Mouse (Mus musculus): ENCODE measurements at regions not wholly inside any gene's neighbourhood (a gene's known extent, or its start where the extent isn't known, plus 50 kb on each side); places are given as distances from the start of the nearest gene placed in this dataset.

- Histone ChIP-seq H3K9ac (ENCODE audit: insufficient read depth, low read depth) (no peak overlapping the region), H3K9me3 (replicated peaks; ENCODE audit: low read length) (no peaks in the 10 kb centered on the region), H3K27ac (ENCODE audit: insufficient read depth, low read depth) (no peak overlapping the region), H3K4me2 (ENCODE audit: insufficient read depth, low read depth, poor library complexity, severe bottlenecking) (no peak overlapping the region), H3K4me1 (ENCODE audit: control insufficient read depth in 1 of 2, insufficient read depth in 2 of 2) (no peaks in the 10 kb centered on the region), H3K4me3 (replicated peaks in 1 of 3; ENCODE audit: low read depth in 2 of 3, low read length in 2 of 3, poor library complexity in 1 of 3) (no peak overlapping the region), H3K36me3 (replicated peaks in 1 of 2; ENCODE audit: control insufficient read depth in 1 of 2, insufficient read depth in 1 of 2, low read length in 1 of 2) (no peaks in the 10 kb centered on the region), H3K79me2 (replicated peaks; ENCODE audit: control insufficient read depth, extremely low read depth, insufficient read depth, poor library complexity, severe bottlenecking) (no peaks in the 10 kb centered on the region), H3K27me3 (replicated peaks) (no peaks in the 10 kb centered on the region)
- DNase-seq (ENCODE audit: extremely low read depth), result no peak
- TF ChIP-seq UBTF (IDR thresholded peaks at IDR 0.05; ENCODE audit: low read depth, low read length) (no peak), NRF1 (IDR thresholded peaks at IDR 0.05; ENCODE audit: low read depth, low read length) (no peak), HCFC1 (IDR thresholded peaks at IDR 0.05; ENCODE audit: low read depth, low read length) (no peak), EP300 (IDR thresholded peaks at IDR 0.05; ENCODE audit: low read length) (no peak), MAZ (IDR thresholded peaks at IDR 0.05; ENCODE audit: low read depth, low read length) (no peak)
- dilution Hi-C loops (cut with MboI; ENCODE audit: extremely low pct_ligation_motif_present, extremely low pct_unique_long_range_greater_than_20kb, low sequenced_read_pairs) (no loop called here), in situ Hi-C loops (cut with MboI; ENCODE audit: low pct_ligation_motif_present, low pct_unique_long_range_greater_than_20kb, low sequenced_read_pairs) (no loop called here)
Observed at GRCm38 (mm10) chr6:59139702-59140101, 69.0 kb upstream of the Tigd2 start.

DNA sequence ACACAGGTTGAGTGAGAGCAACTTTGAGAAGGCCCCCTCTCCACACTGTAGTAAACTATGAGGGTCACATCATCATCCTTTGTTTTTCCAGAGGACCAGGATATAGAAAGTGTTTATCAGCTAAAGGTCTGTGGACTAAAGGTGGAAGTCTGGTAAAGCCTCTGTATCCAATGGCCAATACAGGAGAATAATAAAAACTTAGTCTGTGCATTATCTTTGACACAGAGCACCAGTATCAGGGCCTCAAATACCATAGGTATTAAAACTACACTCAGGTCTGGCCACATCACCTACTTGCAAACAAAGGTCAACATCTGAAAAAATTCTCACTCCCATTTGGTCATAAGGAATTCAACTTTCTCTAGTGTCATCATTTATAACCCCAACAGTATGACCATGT, 66.6 kb upstream of the Tigd2 start:
- Histone ChIP-seq H3K4me3 (replicated peaks in 1 of 3; ENCODE audit: low read depth in 2 of 3, low read length in 2 of 3, poor library complexity in 1 of 3) (no peak overlapping the region), H3K36me3 (replicated peaks in 1 of 2; ENCODE audit: control insufficient read depth in 1 of 2, insufficient read depth in 1 of 2, low read length in 1 of 2) (no peaks in the 10 kb centered on the region), H3K9me3 (replicated peaks; ENCODE audit: low read length) (no peaks in the 10 kb centered on the region), H3K4me1 (ENCODE audit: control insufficient read depth in 1 of 2, insufficient read depth in 2 of 2) (no peaks in the 10 kb centered on the region), H3K79me2 (replicated peaks; ENCODE audit: control insufficient read depth, extremely low read depth, insufficient read depth, poor library complexity, severe bottlenecking) (no peaks in the 10 kb centered on the region), H3K27ac (ENCODE audit: insufficient read depth, low read depth) (no peak overlapping the region), H3K9ac (ENCODE audit: insufficient read depth, low read depth) (no peak overlapping the region), H3K27me3 (replicated peaks) (no peaks in the 10 kb centered on the region), H3K4me2 (ENCODE audit: insufficient read depth, low read depth, poor library complexity, severe bottlenecking) (no peak overlapping the region)
- dilution Hi-C loops (cut with MboI; ENCODE audit: extremely low pct_ligation_motif_present, extremely low pct_unique_long_range_greater_than_20kb, low sequenced_read_pairs), result no loop called here
- TF ChIP-seq POLR2AphosphoS2 (IDR thresholded peaks at IDR 0.05; ENCODE audit: low read depth, low read length) (no peak), ZNF384 (IDR thresholded peaks at IDR 0.05; ENCODE audit: low read depth, low read length) (no peak), EP300 (IDR thresholded peaks at IDR 0.05; ENCODE audit: low read length) (no peak), USF1 (IDR thresholded peaks at IDR 0.05; ENCODE audit: low read depth, low read length) (no peak), POLR2A (IDR thresholded peaks at IDR 0.05; ENCODE audit: low read depth, low read length) (no peak), MYC (IDR thresholded peaks at IDR 0.05; ENCODE audit: low read depth, low read length) (no peak), TBP (conservative IDR thresholded peaks at IDR 0.05; ENCODE audit: low read depth, low read length) (no peak), MAFK (IDR thresholded peaks at IDR 0.05; ENCODE audit: insufficient replicate concordance, low read length) (no peak), IRF4 (IDR thresholded peaks at IDR 0.05; ENCODE audit: low read depth, low read length) (no peak), GABPA (IDR thresholded peaks at IDR 0.05; ENCODE audit: insufficient replicate concordance, low read depth, low read length) (no peak), PAX5 (IDR thresholded peaks at IDR 0.05; ENCODE audit: low read length) (no peak), UBTF (IDR thresholded peaks at IDR 0.05; ENCODE audit: low read depth, low read length) (no peak), CHD1 (IDR thresholded peaks at IDR 0.05; ENCODE audit: low read depth, low read length) (no peak), RCOR1 (conservative IDR thresholded peaks at IDR 0.05; ENCODE audit: low read depth, low read length) (no peak), MXI1 (IDR thresholded peaks at IDR 0.05; ENCODE audit: low read depth, low read length) (no peak), CTCF (conservative IDR thresholded peaks at IDR 0.05 in 1 of 2, IDR thresholded peaks at IDR 0.05 in 1 of 2; ENCODE audit: low read depth in 2 of 2, low read length in 2 of 2) (no peak), ZKSCAN1 (IDR thresholded peaks at IDR 0.05; ENCODE audit: borderline replicate concordance, low read depth, low read length) (no peak), E2F4 (IDR thresholded peaks at IDR 0.05; ENCODE audit: insufficient replicate concordance, low read depth, low read length) (no peak), BHLHE40 (IDR thresholded peaks at IDR 0.05; ENCODE audit: low read depth, low read length) (no peak)
- no peak for DNase-seq (ENCODE audit: extremely low read depth)
- in situ Hi-C loops (cut with MboI; ENCODE audit: low pct_ligation_motif_present, low pct_unique_long_range_greater_than_20kb, low sequenced_read_pairs), result no loop called here

Data from CH12.LX (cell line).